Mouse (Mus musculus) cerebellum, postnatal 36 days (tissue): ENCODE data around the gene Ttc25.
"Not testable (repeated sequence)": the region's sequence is repeated elsewhere in the genome, so short reads cannot be mapped to it uniquely, and the experiment has no call there.

Experiments used
- DNase-seq, 2 experiments: peaks; one replicate each; pipeline ENCODE4 v3.0.0; 2021 to 2022; ENCODE audit warnings: mixed read lengths in 2 of 2

The Ttc25 gene

GRCm38 (mm10) chr11:100533871-100534270, 11.5 kb upstream of the Ttc25 start:
- DNase-seq: no peak

- DNase-seq: not testable (repeated sequence)
Measured at GRCm38 (mm10) chr11:100534411-100534810, 11.0 kb upstream of the Ttc25 start.

- not testable (repeated sequence) for DNase-seq
Measured at GRCm38 (mm10) chr11:100534821-100535220, 10.6 kb upstream of the Ttc25 start.

- no peak for DNase-seq
Measured at GRCm38 (mm10) chr11:100535996-100536395, 9.4 kb upstream of the Ttc25 start.

- no peak for DNase-seq
Measured at GRCm38 (mm10) chr11:100536466-100536865, 8.9 kb upstream of the Ttc25 start.

GRCm38 (mm10) chr11:100540966-100541365, 4.4 kb upstream of the Ttc25 start:
- DNase-seq: no peak

- DNase-seq: no peak
Measured at GRCm38 (mm10) chr11:100541577-100541976, 3.8 kb upstream of the Ttc25 start.

- no peak for DNase-seq
Measured at GRCm38 (mm10) chr11:100545746-100546085, 309 bp downstream of the Ttc25 start.

GRCm38 (mm10) chr11:100546955-100547354, 1.5 kb downstream of the Ttc25 start:
- DNase-seq: no peak

- DNase-seq: no peak
Measured at GRCm38 (mm10) chr11:100548141-100548540, 2.7 kb downstream of the Ttc25 start.

GRCm38 (mm10) chr11:100549466-100549865, 4.1 kb downstream of the Ttc25 start:
- no peak for DNase-seq

GRCm38 (mm10) chr11:100550101-100550500, 4.7 kb downstream of the Ttc25 start:
- DNase-seq: no peak

- DNase-seq: no peak
Measured at GRCm38 (mm10) chr11:100552842-100553241, 7.4 kb downstream of the Ttc25 start.

- peak; percentile 47 to 64 for DNase-seq
Measured at GRCm38 (mm10) chr11:100555583-100555982, 10.2 kb downstream of the Ttc25 start.

- DNase-seq: no peak
Measured at GRCm38 (mm10) chr11:100557563-100557962, 12.2 kb downstream of the Ttc25 start.

- no peak for DNase-seq
Measured at GRCm38 (mm10) chr11:100559476-100559875, 14.1 kb downstream of the Ttc25 start.

- no peak for DNase-seq
Measured at GRCm38 (mm10) chr11:100561748-100562147, 16.3 kb downstream of the Ttc25 start.

- no peak for DNase-seq
Measured at GRCm38 (mm10) chr11:100564297-100564696, 18.9 kb downstream of the Ttc25 start.

GRCm38 (mm10) chr11:100564703-100565102, 19.3 kb downstream of the Ttc25 start:
- no peak for DNase-seq

GRCm38 (mm10) chr11:100567229-100567628, 21.8 kb downstream of the Ttc25 start:
- DNase-seq: no peak

- no peak for DNase-seq
Measured at GRCm38 (mm10) chr11:100567815-100568245, 22.4 kb downstream of the Ttc25 start.

- no peak for DNase-seq
Measured at GRCm38 (mm10) chr11:100568692-100569091, 23.3 kb downstream of the Ttc25 start.

- no peak for DNase-seq
Measured at GRCm38 (mm10) chr11:100569789-100570188, 24.4 kb downstream of the Ttc25 start.

GRCm38 (mm10) chr11:100570430-100571201, 25.2 kb downstream of the Ttc25 start:
- DNase-seq: peak; percentile 67 to 85

GRCm38 (mm10) chr11:100571202-100571567, 25.8 kb downstream of the Ttc25 start:
- DNase-seq: peak; percentile 31 to 34
